Mouse (Mus musculus): ENCODE measurements around the gene 3110082I17Rik.

- TF ChIP-seq NANOG (IDR thresholded peaks at IDR 0.05; ENCODE audit: borderline replicate concordance, low read length) (no peak), CTCF (conservative IDR thresholded peaks at IDR 0.05; ENCODE audit: low read length) (no peak)
These were observed 24.0 kb upstream of the 3110082I17Rik start, which contains the start of gene Zfand2a for GRCm38 (mm10) chr5:139484185-139484814.
